Mouse (Mus musculus) testis, adult 2 months (tissue): ENCODE results near the gene Fhod1. TPM values are rescaled to one million over a fixed set of nuclear protein-coding genes. Genes with fewer than 3 reads are reported as not detected.

Source experiments
- H3K27ac ChIP-seq: fragments of 200-500 bp; 2 replicates; pipeline ENCODE4 v1.5.1; 2012; ENCODE audit warnings: low read depth, low read length; ENCODE audit not compliant: control insufficient read depth, insufficient read depth
- H3K27me3 ChIP-seq: fragments of 200-500 bp; 2 replicates; pipeline ENCODE4 v1.6.1; 2012; ENCODE audit warnings: mild to moderate bottlenecking, low read length, moderate library complexity; ENCODE audit not compliant: control insufficient read depth, insufficient read depth
- H3K36me3 ChIP-seq: fragments of 200-500 bp; 2 replicates; pipeline ENCODE4 v1.6.1; 2012; ENCODE audit warnings: mild to moderate bottlenecking, low read length; ENCODE audit not compliant: control insufficient read depth, insufficient read depth
- H3K4me1 ChIP-seq: fragments of 200-500 bp; 2 replicates; pipeline ENCODE4 v1.6.1; 2012; ENCODE audit warnings: low read length; ENCODE audit not compliant: control insufficient read depth, insufficient read depth
- H3K4me3 ChIP-seq: fragments of 200-500 bp; 2 replicates; pipeline ENCODE4 v1.5.1; 2012; ENCODE audit warnings: low read depth, mild to moderate bottlenecking, low read length, moderate library complexity, mixed read lengths; ENCODE audit not compliant: control insufficient read depth
- CTCF ChIP-seq: fragments of 200-500 bp; IDR thresholded peaks from 2 replicates; pipeline ENCODE4 v1.5.1; 2012; ENCODE audit warnings: low read depth, mild to moderate bottlenecking, inconsistent platforms, low read length, moderate library complexity; ENCODE audit not compliant: control insufficient read depth, insufficient read depth, insufficient replicate concordance
- POLR2A ChIP-seq: fragments of 200-500 bp; IDR thresholded peaks from 2 replicates; pipeline ENCODE4 v1.6.1; 2012; ENCODE audit warnings: low read depth, mild to moderate bottlenecking, inconsistent platforms, low read length, moderate library complexity; ENCODE audit not compliant: control insufficient read depth
- polyA plus RNA-seq: library from polyadenylated mRNA; depleted of rRNA; stranded (reverse); fragments of >200 nt; gene quantifications from 2 replicates; pipeline ENCODE4 v1.2.3, GENCODE M21; 2012

Fhod1 gene
- polyA plus RNA-seq, 1 experiment, result 17.9 TPM

GRCm38 (mm10) chr8:105326968-105327367 is 20.8 kb downstream of the Fhod1 start:
- Histone ChIP-seq H3K27ac (peak overlapping the region; percentile 55; the same call in 1 of the 2 replicates), H3K4me1 (peaks cover 6% of the 10 kb centered on the region), H3K36me3 (no peaks in the 10 kb centered on the region; the same call in 1 of the 2 replicates), H3K27me3 (no peaks in the 10 kb centered on the region), H3K4me3 (peak overlapping the region; percentile 89)
- TF ChIP-seq POLR2A (no peak), CTCF (no peak)

GRCm38 (mm10) chr8:105326141-105326672 is 21.5 kb downstream of the Fhod1 start, which contains the start of the genes Lrrc29 and Tmem208:
TSS of gene Lrrc29 (minus strand) at chr8:105326278.
TSS of gene Tmem208 (plus strand) at chr8:105326354.
- peak; percentile 96 for TF ChIP-seq POLR2A
- no peak for TF ChIP-seq CTCF
- Histone ChIP-seq H3K27me3 (no peaks in the 10 kb centered on the region), H3K4me3 (peak within 1 kb of the TSS; percentile 89), H3K4me1 (peaks cover 6% of the 10 kb centered on the region), H3K27ac (peak within 1 kb of the TSS; percentile 91), H3K36me3 (no peaks in the 10 kb centered on the region; the same call in 1 of the 2 replicates)

GRCm38 (mm10) chr8:105325641-105326093 is 22.1 kb downstream of the Fhod1 start:
- H3K27ac ChIP-seq, result peak overlapping the region; percentile 91
- H3K27me3 ChIP-seq, result no peaks in the 10 kb centered on the region
- H3K4me3 ChIP-seq, result peak overlapping the region; percentile 89
- no peaks in the 10 kb centered on the region; the same call in 1 of the 2 replicates for H3K36me3 ChIP-seq
- TF ChIP-seq CTCF (no peak), POLR2A (no peak)
- peaks cover 6% of the 10 kb centered on the region for H3K4me1 ChIP-seq

- Histone ChIP-seq H3K27ac (no peak overlapping the region), H3K4me3 (no peak overlapping the region), H3K4me1 (peaks cover 6% of the 10 kb centered on the region), H3K27me3 (no peaks in the 10 kb centered on the region), H3K36me3 (no peaks in the 10 kb centered on the region; the same call in none of the 2 replicates)
- TF ChIP-seq POLR2A (no peak), CTCF (no peak)
Observed at GRCm38 (mm10) chr8:105323183-105323582, 24.6 kb downstream of the Fhod1 start.

GRCm38 (mm10) chr8:105318662-105319190 is 29.0 kb downstream of the Fhod1 start:
- no peak for TF ChIP-seq POLR2A
- TF ChIP-seq CTCF, result no peak
- H3K4me3 ChIP-seq, result no peak overlapping the region

GRCm38 (mm10) chr8:105317941-105318340 is 29.8 kb downstream of the Fhod1 start:
- no peaks in the 10 kb centered on the region for H3K27me3 ChIP-seq
- no peak for TF ChIP-seq POLR2A
- TF ChIP-seq CTCF, result no peak
- peaks cover 2% of the 10 kb centered on the region; the same call in 1 of the 2 replicates for H3K36me3 ChIP-seq
- H3K27ac ChIP-seq, result no peak overlapping the region
- H3K4me1 ChIP-seq, result no peaks in the 10 kb centered on the region; the same call in 1 of the 2 replicates
- no peak overlapping the region for H3K4me3 ChIP-seq

More at GRCm38 (mm10) chr8:105318662-105319190, 29.0 kb downstream of the Fhod1 start:
- no peak overlapping the region for H3K27ac ChIP-seq
- no peaks in the 10 kb centered on the region for H3K27me3 ChIP-seq
- peaks cover 2% of the 10 kb centered on the region; the same call in 1 of the 2 replicates for H3K36me3 ChIP-seq
- no peaks in the 10 kb centered on the region for H3K4me1 ChIP-seq

GRCm38 (mm10) chr8:105315073-105315769 is 32.5 kb downstream of the Fhod1 start:
- no peak overlapping the region for H3K4me3 ChIP-seq
- no peak overlapping the region for H3K27ac ChIP-seq
- TF ChIP-seq POLR2A, result no peak
- TF ChIP-seq CTCF, result no peak
- no peaks in the 10 kb centered on the region; the same call in 1 of the 2 replicates for H3K4me1 ChIP-seq
- H3K27me3 ChIP-seq, result no peaks in the 10 kb centered on the region
- peaks cover 2% of the 10 kb centered on the region; the same call in 1 of the 2 replicates for H3K36me3 ChIP-seq
